Mouse (Mus musculus) liver, embryonic 11.5 days (tissue): ENCODE results near the gene Glt8d2. TPM values are rescaled to one million over a fixed set of nuclear protein-coding genes. Genes with fewer than 3 reads are reported as not detected.

ENCODE experiments used
- ATAC-seq: fragments of 200-750 bp; cut with Nextera tagmentation; replicated peaks from 2 replicates; pipeline ENCODE4 v1.8.0; 2017; ENCODE audit warnings: moderate number of reproducible peaks, mild to moderate bottlenecking, moderate TSS enrichment, moderate library complexity; ENCODE audit not compliant: low FRiP score
- DNase-seq: peaks from one replicate; pipeline ENCODE4 v3.0.0-alpha.2; 2017; ENCODE audit warnings: low spot score
- H3K27ac ChIP-seq: fragments of 300-500 bp; sonication (generic); 2 replicates; pipeline ENCODE4 v1.5.1; 2014; ENCODE audit warnings: mild to moderate bottlenecking, low read depth, low read length, control low read depth
- H3K27me3 ChIP-seq: fragments of 300-500 bp; sonication (generic); replicated peaks from 2 replicates; pipeline ENCODE4 v1.6.1; 2014; ENCODE audit warnings: low read length, mixed read lengths; ENCODE audit not compliant: control insufficient read depth, insufficient read depth
- H3K36me3 ChIP-seq: fragments of 300-500 bp; sonication (generic); 2 replicates; pipeline ENCODE4 v1.6.1; 2014; ENCODE audit warnings: mild to moderate bottlenecking, low read length, moderate library complexity, mixed read lengths; ENCODE audit not compliant: control insufficient read depth, insufficient read depth
- H3K4me1 ChIP-seq: fragments of 300-500 bp; sonication (generic); replicated peaks from 2 replicates; pipeline ENCODE4 v1.6.1; 2014; ENCODE audit warnings: low read length, mixed read lengths; ENCODE audit not compliant: control insufficient read depth, insufficient read depth
- H3K4me2 ChIP-seq: fragments of 300-500 bp; sonication (generic); 2 replicates; pipeline ENCODE4 v1.6.1; 2014; ENCODE audit warnings: mild to moderate bottlenecking, control low read depth, moderate library complexity
- H3K4me3 ChIP-seq: fragments of 300-500 bp; sonication (generic); 2 replicates; pipeline ENCODE4 v1.5.1; 2014; ENCODE audit warnings: low read depth, low read length, control low read depth
- H3K9ac ChIP-seq: fragments of 300-500 bp; sonication (generic); 2 replicates; pipeline ENCODE4 v1.6.1; 2014; ENCODE audit warnings: low read depth, low read length, control low read depth
- H3K9me3 ChIP-seq: fragments of 300-500 bp; sonication (generic); 2 replicates; pipeline ENCODE4 v1.6.1; 2016; ENCODE audit warnings: low read length, inconsistent platforms, mixed read lengths; ENCODE audit not compliant: control insufficient read depth
- WGBS: fragments of 180-500 bp; shearing (Covaris S2); extraction: QIAGEN DNeasy Blood & Tissue Kit; methylation state at CpG from one replicate; pipeline ENCODE4 v1.1.7; 2014; 5-methylcytosine and 5-hydroxymethylcytosine counted together
- polyA plus RNA-seq: library from polyadenylated mRNA; unstranded; fragments of >200 nt; fragmentation: Nextera tagmentation; extraction: Ambion mirVana; gene quantifications from 2 replicates; pipeline ENCODE4 v1.2.1, GENCODE M21; 2014

The Glt8d2 gene
- polyA plus RNA-seq, 1 experiment from 2014 or later, result 1.2 TPM

DNA sequence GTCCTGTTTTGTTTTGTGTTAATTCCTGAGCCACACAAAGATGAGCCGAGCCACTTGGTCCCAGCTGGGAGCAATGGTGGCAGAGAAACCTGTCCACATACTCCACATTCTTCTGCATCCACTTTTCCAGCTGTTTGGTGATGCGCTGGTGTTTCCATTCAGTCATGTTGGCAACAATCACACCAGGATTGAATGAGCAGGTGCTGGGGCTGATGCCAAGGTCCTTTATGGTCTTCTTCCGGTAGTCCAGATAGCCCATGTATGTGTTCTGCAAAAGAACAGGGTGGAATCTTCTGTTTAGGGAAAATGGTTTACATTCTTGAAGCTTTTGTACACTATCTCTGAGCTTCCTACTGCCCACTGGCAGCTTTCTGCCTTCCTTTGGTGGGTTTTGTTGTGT, 35.9 kb downstream of the Glt8d2 start:
- WGBS, result 84% methylated on average over 3 of the region's 3 CpGs
- Histone ChIP-seq H3K4me2 (no peak overlapping the region), H3K27ac (no peak overlapping the region), H3K4me3 (no peak overlapping the region), H3K9me3 (no peaks in the 10 kb centered on the region), H3K9ac (no peak overlapping the region), H3K36me3 (peaks cover 5% of the 10 kb centered on the region), H3K4me1 (no peaks in the 10 kb centered on the region), H3K27me3 (no peaks in the 10 kb centered on the region)
- no peak for DNase-seq
- no peak for ATAC-seq

DNA sequence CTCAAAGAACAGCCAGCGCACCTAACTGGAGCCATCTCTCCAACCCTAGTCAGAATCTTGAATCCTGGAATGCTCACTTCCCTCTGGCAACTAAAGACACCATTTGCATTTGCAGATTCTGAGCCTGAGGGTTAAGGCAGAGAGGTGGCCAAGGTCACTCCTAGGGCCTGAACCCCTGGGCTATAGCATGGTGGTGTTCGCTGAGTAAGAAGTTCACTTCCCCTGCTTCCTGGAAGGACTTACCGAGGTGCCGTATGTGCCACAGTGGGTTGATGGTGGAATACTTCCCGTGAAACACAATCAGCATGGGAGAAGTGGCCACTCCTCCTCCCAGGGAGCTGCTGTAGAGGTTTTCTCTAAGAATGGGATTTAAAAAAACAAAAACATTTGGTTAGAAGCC, 37.8 kb downstream of the Glt8d2 start:
- Histone ChIP-seq H3K36me3 (peaks cover 5% of the 10 kb centered on the region), H3K4me1 (no peaks in the 10 kb centered on the region), H3K4me2 (no peak overlapping the region), H3K4me3 (no peak overlapping the region), H3K9me3 (no peaks in the 10 kb centered on the region), H3K27ac (no peak overlapping the region), H3K9ac (no peak overlapping the region), H3K27me3 (no peaks in the 10 kb centered on the region)
- ATAC-seq, result no peak
- WGBS, result 67% methylated on average over 5 of the region's 5 CpGs
- DNase-seq, result no peak

DNA sequence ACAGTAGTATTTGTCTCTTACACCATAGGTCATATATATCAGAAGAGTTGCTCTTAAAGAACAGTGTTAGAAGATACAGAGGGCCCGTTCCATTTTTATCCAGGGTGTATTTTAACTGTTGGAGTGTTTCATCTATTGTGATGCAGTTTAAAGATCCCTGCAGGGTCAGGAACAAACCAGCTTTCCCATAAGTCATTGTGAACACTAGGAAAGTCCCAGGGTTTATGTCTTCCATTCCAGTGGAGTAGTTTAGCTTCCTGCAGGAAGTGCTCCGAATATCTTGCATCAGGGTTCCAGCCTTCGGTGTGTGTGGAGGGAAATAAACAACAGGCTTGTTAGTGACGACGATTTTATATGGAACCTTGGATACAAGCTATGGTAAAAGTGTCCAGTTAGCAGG, 39.2 kb downstream of the Glt8d2 start:
- Histone ChIP-seq H3K4me3 (no peak overlapping the region), H3K27ac (no peak overlapping the region), H3K4me1 (no peaks in the 10 kb centered on the region), H3K36me3 (peaks cover 15% of the 10 kb centered on the region), H3K4me2 (no peak overlapping the region), H3K9me3 (no peaks in the 10 kb centered on the region), H3K27me3 (no peaks in the 10 kb centered on the region), H3K9ac (no peak overlapping the region)
- ATAC-seq, result no peak
- no peak for DNase-seq
- 84% methylated on average over 5 of the region's 5 CpGs for WGBS

DNA sequence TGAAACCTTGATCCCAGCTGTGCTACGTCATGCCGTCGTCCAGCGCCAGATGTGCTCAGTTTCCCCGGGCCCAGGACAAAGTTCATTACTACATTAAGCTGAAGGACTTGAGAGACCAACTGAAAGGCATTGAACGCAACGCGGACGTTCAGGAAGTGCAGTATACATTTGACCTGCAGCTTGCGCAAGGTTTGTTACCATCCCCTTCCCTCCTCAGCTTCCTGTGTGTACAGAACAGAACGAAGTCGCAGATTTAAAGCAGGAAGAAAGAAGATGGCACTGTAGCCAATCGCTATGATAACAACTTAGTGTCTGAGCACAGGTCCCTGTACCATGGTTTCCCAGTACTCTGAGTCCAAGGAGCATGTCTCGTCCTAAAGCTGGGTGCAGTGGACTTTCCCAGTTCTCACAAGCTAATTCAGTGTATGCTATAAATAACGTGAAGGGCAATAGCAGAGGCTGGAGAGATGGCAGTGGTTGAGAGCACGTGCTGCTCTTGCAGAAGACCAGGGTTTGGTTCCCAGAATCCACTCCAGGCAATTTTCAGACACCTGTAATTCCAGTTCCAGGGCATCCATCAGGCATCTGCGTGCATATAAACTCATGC, 43.1 kb downstream of the Glt8d2 start:
- DNase-seq (no peak), ATAC-seq (no peak)
- Histone ChIP-seq H3K4me3 (no peak overlapping the region), H3K27ac (no peak overlapping the region), H3K27me3 (no peaks in the 10 kb centered on the region), H3K4me1 (no peaks in the 10 kb centered on the region), H3K9ac (no peak overlapping the region), H3K4me2 (no peak overlapping the region), H3K9me3 (no peaks in the 10 kb centered on the region), H3K36me3 (peaks cover 31% of the 10 kb centered on the region)
- 83% methylated on average over 17 of the region's 17 CpGs for WGBS

DNA sequence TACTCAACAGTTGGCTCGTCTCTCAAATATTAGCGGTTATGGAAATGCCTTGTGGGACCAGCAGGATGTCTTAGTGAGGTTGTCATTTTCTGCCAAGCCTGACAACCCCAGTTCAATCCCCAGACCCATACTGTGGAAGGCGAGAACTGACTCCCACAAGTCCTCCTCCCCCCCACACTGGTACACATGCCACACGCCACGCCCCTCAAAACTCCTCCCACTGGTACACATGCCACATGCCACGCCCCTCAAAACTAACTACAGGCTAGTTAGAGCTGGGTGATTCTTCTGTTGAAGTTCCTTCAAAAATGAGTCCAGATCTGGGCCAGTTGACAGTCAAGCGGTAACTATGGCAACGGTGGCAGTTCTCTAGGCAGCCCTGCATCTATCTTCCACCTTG, 44.4 kb downstream of the Glt8d2 start:
- ATAC-seq (no peak; the same call in 1 of the 2 replicates), DNase-seq (no peak)
- Histone ChIP-seq H3K4me2 (no peak overlapping the region), H3K9ac (no peak overlapping the region), H3K4me3 (no peak overlapping the region), H3K36me3 (peaks cover 34% of the 10 kb centered on the region), H3K4me1 (no peaks in the 10 kb centered on the region), H3K27me3 (no peaks in the 10 kb centered on the region), H3K27ac (no peak overlapping the region), H3K9me3 (no peaks in the 10 kb centered on the region)
- WGBS, result 91% methylated on average over 8 of the region's 8 CpGs

DNA sequence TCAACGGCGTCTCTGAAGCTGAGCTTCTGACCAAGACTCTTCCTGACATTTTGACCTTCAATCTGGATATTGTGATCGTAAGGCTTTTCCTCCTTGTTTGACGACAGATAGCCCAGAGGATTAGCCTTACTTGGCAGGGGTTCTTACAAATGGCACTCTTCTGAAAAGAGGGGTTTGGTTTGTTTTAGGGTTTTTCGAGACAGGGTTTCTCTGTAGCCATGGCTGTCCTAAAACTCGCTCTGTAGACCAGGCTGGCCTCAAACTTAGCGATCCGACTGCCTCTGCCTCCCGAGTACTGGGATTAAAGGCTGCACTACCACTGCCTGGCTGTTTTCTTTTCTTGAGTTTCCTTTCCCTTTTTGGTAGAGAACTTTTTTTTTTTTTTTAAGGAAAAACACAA, 49.0 kb downstream of the Glt8d2 start:
- Histone ChIP-seq H3K4me1 (no peaks in the 10 kb centered on the region), H3K4me2 (no peak overlapping the region), H3K4me3 (no peak overlapping the region), H3K9me3 (no peaks in the 10 kb centered on the region), H3K36me3 (peaks cover 46% of the 10 kb centered on the region), H3K27ac (no peak overlapping the region), H3K9ac (no peak overlapping the region), H3K27me3 (no peaks in the 10 kb centered on the region)
- DNase-seq, result no peak
- WGBS, result 90% methylated on average over 9 of the region's 9 CpGs
- ATAC-seq, result no peak

DNA sequence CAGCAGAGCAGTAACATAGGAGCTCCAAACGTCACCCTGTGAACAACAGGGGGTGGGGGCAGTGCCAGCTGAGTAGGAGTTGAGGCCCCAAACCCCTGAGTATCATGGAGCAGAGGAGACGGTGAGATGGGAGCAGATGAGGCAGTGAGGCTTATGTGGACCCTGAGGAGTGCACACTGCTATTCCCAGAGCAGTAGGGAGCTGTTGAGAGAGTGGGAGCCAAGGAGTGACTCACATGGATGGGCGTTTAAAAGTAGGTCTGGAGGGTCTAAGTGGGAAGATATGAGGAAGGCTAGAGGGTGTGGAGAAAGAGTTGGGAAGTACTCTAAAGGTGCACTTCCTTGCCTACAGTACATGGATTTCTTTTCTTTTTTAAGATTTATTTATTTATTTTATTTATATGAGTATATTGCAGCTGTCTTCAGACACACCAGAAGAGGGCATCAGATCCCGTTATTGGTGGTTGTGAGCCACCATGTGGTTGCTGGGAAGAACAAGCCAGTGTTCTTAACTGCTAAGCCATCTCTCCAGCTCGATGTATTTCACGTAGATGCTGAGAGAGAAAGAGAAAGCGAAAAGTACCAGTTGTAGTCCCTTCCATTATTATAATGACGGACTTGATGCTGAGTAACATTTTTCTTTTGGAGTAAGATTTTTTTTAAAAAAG, 51.3 kb downstream of the Glt8d2 start:
- Histone ChIP-seq H3K27me3 (no peaks in the 10 kb centered on the region), H3K36me3 (peaks cover 37% of the 10 kb centered on the region), H3K4me3 (no peak overlapping the region), H3K27ac (no peak overlapping the region), H3K4me2 (no peak overlapping the region), H3K9me3 (no peaks in the 10 kb centered on the region), H3K9ac (no peak overlapping the region), H3K4me1 (no peaks in the 10 kb centered on the region)
- DNase-seq (no peak), ATAC-seq (no peak)
- 88% methylated on average over 8 of the region's 8 CpGs for WGBS

DNA sequence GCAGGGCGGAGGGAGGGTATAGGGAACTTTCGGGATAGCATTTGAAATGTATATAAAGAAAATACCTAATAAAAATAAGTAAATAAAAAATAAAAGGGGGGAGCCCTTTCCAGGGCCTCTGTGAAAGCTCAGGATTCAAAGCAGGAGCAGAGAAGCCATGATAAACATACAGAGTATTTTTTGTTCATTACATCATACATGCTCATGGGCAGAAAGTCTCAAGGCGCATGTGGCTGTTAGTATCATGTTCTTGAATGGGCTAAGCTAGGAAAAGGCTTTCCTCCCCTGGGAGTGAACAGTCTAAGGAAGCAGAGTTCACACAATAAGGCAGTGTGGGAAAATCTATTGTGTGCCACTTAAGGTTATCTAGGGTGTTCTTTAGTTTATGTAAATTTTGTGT, 54.1 kb downstream of the Glt8d2 start:
- no peak overlapping the region for H3K9ac ChIP-seq
- peaks cover 1% of the 10 kb centered on the region for H3K4me1 ChIP-seq
- peaks cover 40% of the 10 kb centered on the region for H3K36me3 ChIP-seq
- H3K27ac ChIP-seq, result no peak overlapping the region
- no peaks in the 10 kb centered on the region for H3K27me3 ChIP-seq
- H3K4me2 ChIP-seq, result no peak overlapping the region
- 91% methylated on average over 3 of the region's 3 CpGs for WGBS
- DNase-seq (no peak), ATAC-seq (no peak)
- H3K9me3 ChIP-seq, result no peaks in the 10 kb centered on the region; the same call in 1 of the 2 replicates
- no peak overlapping the region for H3K4me3 ChIP-seq

DNA sequence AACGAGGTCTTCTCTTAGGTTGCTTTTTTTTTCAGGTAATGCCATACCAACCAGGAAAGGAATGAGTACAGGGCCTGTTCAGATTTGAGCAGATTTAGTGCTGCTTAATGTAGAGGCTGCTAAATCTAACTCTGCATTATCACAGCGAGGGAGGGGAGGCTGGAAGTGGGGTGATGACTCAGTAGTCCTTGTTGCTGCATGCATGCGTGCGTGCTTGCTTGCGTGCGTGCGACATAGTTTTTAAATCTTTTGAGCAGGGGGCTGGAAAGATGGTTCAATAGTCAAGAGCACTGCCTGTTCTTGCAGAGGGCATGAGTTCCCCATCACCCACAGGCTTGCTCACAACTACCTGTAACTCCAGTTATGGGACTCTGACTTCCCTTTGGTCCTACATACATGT, 56.1 kb downstream of the Glt8d2 start:
- Histone ChIP-seq H3K9ac (no peak overlapping the region), H3K36me3 (peaks cover 33% of the 10 kb centered on the region), H3K27ac (no peak overlapping the region), H3K4me3 (no peak overlapping the region), H3K27me3 (no peaks in the 10 kb centered on the region), H3K4me1 (peaks cover 6% of the 10 kb centered on the region), H3K4me2 (no peak overlapping the region), H3K9me3 (no peaks in the 10 kb centered on the region; the same call in 1 of the 2 replicates)
- ATAC-seq (no peak), DNase-seq (no peak)
- WGBS, result 96% methylated on average over 7 of the region's 7 CpGs
